Mouse (Mus musculus) embryonic facial prominence, embryonic 10.5 days (tissue): Measurements from ENCODE around the gene Fzd1. TPM values are rescaled to one million over a fixed set of nuclear protein-coding genes. Genes with fewer than 3 reads are reported as not detected.

Experiments
- DNase-seq: peaks from one replicate; pipeline ENCODE4 v3.0.0-alpha.2; 2017; ENCODE audit warnings: low spot score
- H3K27ac ChIP-seq: fragments of 300-500 bp; sonication (generic); replicated peaks from 2 replicates; pipeline ENCODE4 v1.5.1; 2016; ENCODE audit warnings: mild to moderate bottlenecking
- H3K27me3 ChIP-seq: fragments of 300-500 bp; sonication (generic); replicated peaks from 2 replicates; pipeline ENCODE4 v1.6.1; 2016; ENCODE audit warnings: low read depth, mild to moderate bottlenecking; ENCODE audit not compliant: poor library complexity, severe bottlenecking
- H3K36me3 ChIP-seq: fragments of 300-500 bp; sonication (generic); replicated peaks from 2 replicates; pipeline ENCODE4 v1.6.1; 2016; ENCODE audit warnings: mild to moderate bottlenecking, moderate library complexity
- H3K4me1 ChIP-seq: fragments of 300-500 bp; sonication (generic); 2 replicates; pipeline ENCODE4 v1.6.1; 2016
- H3K4me3 ChIP-seq: fragments of 300-500 bp; sonication (generic); 2 replicates; pipeline ENCODE4 v1.5.1; 2016; ENCODE audit warnings: mild to moderate bottlenecking, moderate library complexity
- H3K9me3 ChIP-seq: fragments of 300-500 bp; sonication (generic); 2 replicates; pipeline ENCODE4 v1.6.1; 2016; ENCODE audit warnings: mild to moderate bottlenecking
- WGBS: fragments of 180-500 bp; shearing (Covaris S2); methylation state at CpG from one replicate; pipeline ENCODE4 v1.1.7; 2016; 5-methylcytosine and 5-hydroxymethylcytosine counted together
- microRNA-seq: library from miRNA; unstranded; fragments of <30 nt; microRNA quantifications from one replicate; pipeline ENCODE4, GENCODE M21; 2017
- polyA plus RNA-seq: library from polyadenylated mRNA; unstranded; fragments of >200 nt; fragmentation: Nextera tagmentation; extraction: Ambion mirVana; gene quantifications from 2 replicates; pipeline ENCODE4 v1.2.1, GENCODE M21; 2016

Gene Fzd1
- polyA plus RNA-seq, 1 experiment from 2014 or later = 16.5 TPM

DNA sequence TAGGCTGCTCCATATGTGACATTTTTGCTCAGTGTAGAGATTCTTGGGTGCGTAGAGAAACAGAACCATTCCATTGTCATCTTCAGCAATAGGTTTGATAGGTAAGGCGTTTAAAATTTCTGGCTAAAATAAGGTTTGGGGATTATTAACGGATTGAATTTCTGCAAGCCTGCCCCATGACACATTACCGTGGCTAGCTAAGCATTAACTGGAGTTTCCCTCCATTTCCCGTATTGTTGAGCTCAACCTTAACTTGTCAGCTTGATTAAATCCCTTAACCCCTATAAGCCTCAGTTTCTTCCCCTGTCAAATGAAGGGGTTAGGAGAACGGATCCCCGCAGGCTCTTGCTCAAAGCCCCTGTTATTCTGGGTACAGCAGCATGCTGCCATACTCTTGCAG lies 22.4 kb downstream of the Fzd1 start:
- no peak overlapping the region for H3K4me3 ChIP-seq
- DNase-seq = no peak
- no peaks in the 10 kb centered on the region for H3K9me3 ChIP-seq
- H3K4me1 ChIP-seq = peaks cover 20% of the 10 kb centered on the region
- H3K27ac ChIP-seq = no peak overlapping the region
- WGBS = 65% methylated on average over 7 of the region's 7 CpGs
- H3K27me3 ChIP-seq = peaks cover 10% of the 10 kb centered on the region
- no peaks in the 10 kb centered on the region for H3K36me3 ChIP-seq

DNA sequence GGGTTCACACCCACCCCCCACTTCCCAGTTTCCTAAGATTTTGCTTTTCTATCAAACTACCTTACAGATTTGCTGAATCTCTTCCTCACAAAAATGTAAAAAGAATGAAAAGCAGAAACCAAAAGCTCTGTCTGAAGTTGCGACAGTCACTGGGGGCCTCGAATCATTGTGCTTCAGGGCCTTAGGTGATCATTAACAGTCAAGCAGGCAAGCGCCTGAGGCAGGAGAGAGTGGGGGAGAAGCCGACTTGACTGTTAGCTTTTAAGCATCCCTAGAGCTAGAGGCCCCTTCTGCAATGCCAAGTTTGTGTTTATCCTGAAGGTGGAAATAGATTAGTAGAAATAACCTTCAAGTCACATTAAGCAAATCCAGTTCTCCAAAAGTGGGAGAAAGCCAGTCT lies 24.6 kb downstream of the Fzd1 start:
- WGBS = 56% methylated on average over 4 of the region's 4 CpGs

DNA sequence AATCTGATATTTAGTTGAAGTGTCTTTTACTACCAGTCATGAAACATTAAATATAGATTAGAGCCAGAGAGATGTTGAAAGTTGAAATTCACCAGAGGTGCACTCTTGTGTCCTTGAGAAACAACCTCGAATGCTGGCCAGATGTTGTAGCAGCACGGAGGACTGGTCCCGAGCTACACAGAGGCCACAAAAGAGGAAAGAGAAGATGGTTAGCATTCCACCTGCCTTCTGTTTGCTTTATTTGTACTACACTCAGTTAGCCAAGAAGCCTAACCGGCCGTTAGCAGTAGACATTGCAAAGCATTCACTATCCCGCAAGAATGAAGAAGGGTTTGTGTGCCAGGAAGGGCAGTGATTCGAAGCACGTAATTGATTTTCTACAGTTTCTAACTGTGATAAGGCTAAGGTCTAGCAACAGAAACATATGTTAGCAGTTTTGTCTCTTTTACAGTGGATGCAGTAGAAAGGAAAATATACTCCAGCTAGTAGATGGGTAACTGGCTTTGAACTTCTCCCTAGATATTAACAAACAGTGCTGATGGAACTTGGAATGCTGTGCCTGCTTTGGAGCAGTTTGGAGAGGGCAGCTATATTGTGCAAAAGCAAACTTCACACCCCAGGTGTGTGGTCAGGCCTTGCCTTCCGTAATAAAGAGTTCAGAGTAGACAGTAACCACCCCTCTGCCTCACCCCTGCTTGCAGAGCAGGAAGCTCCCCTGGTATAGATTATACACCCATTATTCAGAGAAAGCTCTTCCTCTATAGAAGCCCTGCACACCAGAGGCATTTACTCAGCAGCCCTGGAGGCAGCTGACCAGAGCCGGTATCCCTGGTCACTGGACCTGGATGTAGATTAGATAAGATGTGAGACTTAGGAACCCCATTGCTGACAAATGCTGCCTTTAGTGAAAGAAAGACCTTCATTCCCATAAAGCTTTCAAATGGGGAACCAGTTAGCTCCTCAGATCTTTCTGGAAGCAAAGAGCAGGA lies 25.3 kb downstream of the Fzd1 start:
- Histone ChIP-seq H3K9me3 (no peaks in the 10 kb centered on the region), H3K4me3 (no peak overlapping the region), H3K4me1 (peaks cover 20% of the 10 kb centered on the region), H3K27ac (no peak overlapping the region), H3K36me3 (no peaks in the 10 kb centered on the region), H3K27me3 (peaks cover 10% of the 10 kb centered on the region)
- WGBS = 53% methylated on average over 10 of the region's 10 CpGs
- no peak for DNase-seq

More for the DNA sequence above, 24.6 kb downstream of the Fzd1 start:
- H3K27ac ChIP-seq = no peak overlapping the region
- no peak for DNase-seq
- no peaks in the 10 kb centered on the region for H3K9me3 ChIP-seq
- peaks cover 20% of the 10 kb centered on the region for H3K4me1 ChIP-seq
- no peak overlapping the region for H3K4me3 ChIP-seq
- H3K36me3 ChIP-seq = no peaks in the 10 kb centered on the region
- peaks cover 10% of the 10 kb centered on the region for H3K27me3 ChIP-seq

DNA sequence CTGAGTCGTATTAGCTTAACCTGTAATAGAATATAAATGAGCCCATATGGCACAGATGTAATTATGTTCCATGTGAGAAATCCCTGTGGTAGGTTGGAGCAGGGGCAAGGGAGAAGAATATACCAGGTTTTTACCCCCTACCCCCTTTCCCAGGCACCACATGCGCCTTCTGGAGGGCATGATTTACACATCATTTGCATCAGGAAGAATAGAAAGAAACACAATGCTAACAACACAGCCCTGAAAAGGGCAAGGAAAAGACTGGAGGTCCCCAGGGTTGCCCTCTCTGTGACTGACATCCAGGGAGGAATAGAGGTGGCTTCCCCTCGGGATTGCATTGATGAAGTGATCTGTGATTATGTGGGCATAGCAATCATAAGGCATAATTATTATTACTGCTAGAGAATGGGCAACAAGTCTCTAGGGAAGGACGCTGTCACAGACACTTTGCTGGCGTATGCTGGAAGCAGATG lies 26.1 kb downstream of the Fzd1 start:
- H3K27ac ChIP-seq = no peak overlapping the region; the same call in 1 of the 2 replicates
- H3K27me3 ChIP-seq = peaks cover 10% of the 10 kb centered on the region
- H3K4me3 ChIP-seq = no peak overlapping the region
- H3K36me3 ChIP-seq = no peaks in the 10 kb centered on the region
- H3K4me1 ChIP-seq = peaks cover 16% of the 10 kb centered on the region
- DNase-seq = no peak
- WGBS = 67% methylated on average over 5 of the region's 5 CpGs
- H3K9me3 ChIP-seq = no peaks in the 10 kb centered on the region

DNA sequence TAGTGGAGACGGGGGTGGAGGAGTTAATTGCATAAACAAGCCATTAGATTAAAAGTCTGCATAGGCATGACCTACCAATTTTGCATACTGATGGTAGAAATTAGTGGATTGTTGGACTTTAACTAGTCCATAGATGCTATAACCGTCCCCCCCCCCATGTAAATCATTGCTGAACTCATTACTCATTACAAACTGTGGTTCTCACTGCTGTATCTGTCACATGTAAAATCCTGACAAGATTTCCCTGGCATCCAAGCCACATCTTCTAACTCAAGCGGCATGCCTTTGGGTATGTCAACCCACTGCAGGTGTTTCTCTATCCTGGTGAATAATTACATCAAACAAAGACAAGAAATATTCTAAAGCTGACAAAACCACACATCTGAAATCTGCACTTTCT lies 26.8 kb downstream of the Fzd1 start:
- Histone ChIP-seq H3K27me3 (peaks cover 10% of the 10 kb centered on the region), H3K36me3 (no peaks in the 10 kb centered on the region), H3K9me3 (no peaks in the 10 kb centered on the region), H3K27ac (no peak overlapping the region), H3K4me3 (no peak overlapping the region), H3K4me1 (peaks cover 16% of the 10 kb centered on the region)
- DNase-seq = no peak
- WGBS = 87% methylated on average over 3 of the region's 3 CpGs

Small RNAs within 50 kb of the gene (microRNA-seq; reads per million reads assigned to microRNA genes)
- not detected for gene Gm44483
